In the genomic region with DNA sequence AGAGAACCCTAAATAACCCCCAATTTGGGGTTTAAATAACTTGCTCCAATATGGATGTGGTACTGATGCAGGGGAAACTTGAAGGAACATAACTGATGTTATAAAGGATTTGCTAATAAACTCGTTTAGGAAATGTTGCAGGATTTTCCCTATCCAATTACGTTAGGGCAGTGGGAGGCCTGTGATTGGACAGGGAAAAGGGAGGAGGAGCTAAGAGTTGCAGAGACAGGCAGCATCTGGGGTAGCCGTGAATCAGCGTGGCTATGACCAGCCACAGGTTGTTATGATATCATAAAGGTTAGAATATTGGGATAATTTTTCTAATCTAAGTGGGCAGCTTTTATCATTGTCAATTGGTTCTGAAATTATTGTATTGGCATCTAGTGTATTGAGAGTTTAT, we compare ENCODE assay signal across 17 mouse cellular contexts.
DNase-seq lines count a peak whose midpoint lies in the region.
"Had no signal": no experiment of that assay in that cellular context is flagged by ENCODE, and none has a peak within 500 bp of the region (broad histone marks: within the 10 kb centered on the region; RNA-seq: fewer than 3 reads in every experiment).

No protein-coding gene starts in this region.

- peak; percentile 11 for DNase-seq in heart, adult 11 months
- DNase-seq in heart, adult 9 months (ENCODE audit: low spot score in 2 of 2) = no peak
- DNase-seq in ES-CJ7 (ENCODE audit: low read depth, low spot score) = peak; percentile 53
- DNase-seq in R1 (ENCODE audit: low read depth, low spot score) = peak; percentile 71
- no peak for DNase-seq in urinary bladder, postnatal 36 days (ENCODE audit: low spot score in 2 of 2)
- no peak for DNase-seq in kidney, postnatal 4 days
- DNase-seq in layer of hippocampus, adult 9-11 months = no peak
- DNase-seq: adrenal gland, postnatal 10 days; adrenal gland, postnatal 25 days; B cell, adult 2 months; cerebellum, adult 11 months; cerebellum, adult 18-20 months; cerebellum, adult 8-10 months; cerebellum, adult 9-11 months; cerebellum, postnatal 14 days; cerebellum, postnatal 36 days; embryo, embryonic 11 days had no signal

Comparison
In these comparisons a context has a peak if more than half of its experiments do, and no peak if none do; other contexts are left out.
1. DNase-seq: peak in heart, adult 11 months (single experiment), ES-CJ7 (single experiment) and R1 (single experiment); none in heart, adult 9 months (0 of 2), urinary bladder, postnatal 36 days (0 of 2), kidney, postnatal 4 days (0 of 2) and layer of hippocampus, adult 9-11 months (single experiment).